Mouse (Mus musculus): Measurements from ENCODE around the gene Zfp821.

- TF ChIP-seq CTCF (IDR thresholded peaks at IDR 0.05; ENCODE audit: low read depth, low read length) (no peak), POLR2A (IDR thresholded peaks at IDR 0.05; ENCODE audit: extremely low read depth, insufficient read depth, low read length) (no peak)
These were observed 19.8 kb downstream of the Zfp821 start for GRCm38 (mm10) chr8:109725106-109725505.
